In the genomic region with DNA sequence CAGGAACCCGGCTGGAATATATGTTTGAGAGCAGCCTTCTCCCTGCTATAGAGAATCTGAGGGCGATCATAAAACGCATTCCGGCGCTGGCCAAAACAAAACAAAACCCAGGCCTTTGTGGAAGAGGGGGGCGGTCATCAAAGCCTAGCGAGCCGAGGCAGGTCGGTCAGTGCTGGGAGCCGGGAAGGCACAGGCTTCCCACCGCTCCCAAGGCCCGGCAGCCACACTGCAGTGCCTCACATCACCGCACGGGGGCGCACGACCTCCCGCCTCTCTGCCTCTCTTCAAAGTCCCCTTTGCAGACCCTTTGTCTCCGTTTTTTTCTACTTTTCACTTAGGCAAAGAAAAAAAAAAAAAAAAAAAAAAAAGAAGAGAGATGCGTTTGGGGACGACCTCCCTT, we compare ENCODE assay signal across 9 mouse cellular contexts. TPM values are rescaled to one million over a fixed set of nuclear protein-coding genes. Genes with fewer than 3 reads are reported as not detected.
DNase-seq lines count a peak whose midpoint lies in the region; ATAC-seq and TF ChIP-seq lines count a peak whose summit lies in the region.
"Had no signal": no experiment of that assay in that cellular context is flagged by ENCODE, and none has a peak within 500 bp of the region (broad histone marks: within the 10 kb centered on the region; RNA-seq: fewer than 3 reads in every experiment).

No protein-coding gene starts in this region.

- peak; percentile 88 for TF ChIP-seq CTCF in stomach, postnatal 0 days (IDR thresholded peaks at IDR 0.05; ENCODE audit: low read depth)

- H3K27ac ChIP-seq in intestine, embryonic 15.5 days, result no peak overlapping the region
- H3K27ac ChIP-seq in limb, embryonic 11.5 days (replicated peaks; ENCODE audit: low read depth, low read length), result no peak overlapping the region
- no peak overlapping the region for H3K27ac ChIP-seq in midbrain, embryonic 14.5 days (replicated peaks; ENCODE audit: low read depth, low read length)
- H3K27ac ChIP-seq in stomach, postnatal 0 days (replicated peaks), result no peak overlapping the region

- H3K4me1 ChIP-seq in intestine, embryonic 15.5 days (replicated peaks), result 0 out of 2 replicates have a peak, but pooled peaks cover 3% of the 10 kb centered on the region
- H3K4me1 ChIP-seq in limb, embryonic 11.5 days (ENCODE audit: control insufficient read depth, insufficient read depth, low read length), result 0 out of 2 replicates have a peak, but pooled peaks cover 5% of the 10 kb centered on the region
- no peaks in the 10 kb centered on the region for H3K4me1 ChIP-seq in midbrain, embryonic 14.5 days (ENCODE audit: control insufficient read depth, insufficient read depth, low read length)
- no peaks in the 10 kb centered on the region for H3K4me1 ChIP-seq in stomach, postnatal 0 days (replicated peaks; ENCODE audit: control insufficient read depth, insufficient read depth)

- no peak overlapping the region for H3K9ac ChIP-seq in intestine, embryonic 15.5 days
- H3K9ac ChIP-seq in limb, embryonic 11.5 days (ENCODE audit: low read length), result peak overlapping the region; percentile 34; the same call in 1 of the 2 replicates
- H3K9ac ChIP-seq in midbrain, embryonic 14.5 days (replicated peaks; ENCODE audit: low read length), result 0 out of 2 replicates have a peak overlapping the region, but pooled peaks have one; percentile 23
- no peak overlapping the region for H3K9ac ChIP-seq in stomach, postnatal 0 days (ENCODE audit: low read length)

- TF ChIP-seq EP300 in stomach, postnatal 0 days (optimal IDR thresholded peaks at IDR 0.05), result no peak

- ATAC-seq in intestine, embryonic 15.5 days, result peak; percentile 32; the same call in 1 of the 2 replicates
- ATAC-seq in limb, embryonic 11.5 days (ENCODE audit: insufficient number of reproducible peaks, low FRiP score, low TSS enrichment, low read depth), result 0 out of 2 replicates have a peak, but pooled peaks have one; percentile 65
- no peak; the same call in 1 of the 2 replicates for ATAC-seq in midbrain, embryonic 14.5 days (ENCODE audit: low FRiP score, low TSS enrichment)
- peak; percentile 44; the same call in 1 of the 2 replicates for ATAC-seq in stomach, postnatal 0 days (ENCODE audit: low FRiP score, low TSS enrichment)

- 4% methylated on average over 20 of the region's 20 CpGs for WGBS in intestine, embryonic 15.5 days
- 1% methylated on average over 20 of the region's 20 CpGs for WGBS in limb, embryonic 11.5 days
- under 1% methylated on average over 20 of the region's 20 CpGs for whole genome bisulfite sequencing in midbrain, embryonic 14.5 days
- WGBS in stomach, postnatal 0 days, result 5% methylated on average over 20 of the region's 20 CpGs

- H3K4me2 ChIP-seq in intestine, embryonic 15.5 days (replicated peaks), result peak overlapping the region; percentile 18; the same call in 1 of the 2 replicates
- peak overlapping the region; percentile 27; the same call in 1 of the 2 replicates for H3K4me2 ChIP-seq in limb, embryonic 11.5 days (ENCODE audit: low read depth, severe bottlenecking)
- peak overlapping the region; percentile 44 for H3K4me2 ChIP-seq in midbrain, embryonic 14.5 days (ENCODE audit: low read length)
- no peak overlapping the region for H3K4me2 ChIP-seq in stomach, postnatal 0 days (replicated peaks; ENCODE audit: low read depth)

- DNase-seq in adrenal gland, adult (ENCODE audit: inconsistent age in 2 of 2, low spot score in 1 of 2), result peak; percentile 50 to 83
- DNase-seq in adrenal gland, adult 8-10 months, result no peak
- peak; percentile 14 for DNase-seq in cerebellum, adult 9-11 months
- DNase-seq in forelimb bud, embryonic 11.5 days (ENCODE audit: low read depth, low spot score), result peak; percentile 76
- DNase-seq in limb, embryonic 11.5 days (ENCODE audit: low spot score), result peak; percentile 96
- peak; percentile 83 for DNase-seq in midbrain, embryonic 14.5 days
- DNase-seq in stomach, postnatal 0 days (ENCODE audit: low spot score), result peak; percentile 74

- H3K27me3 ChIP-seq in intestine, embryonic 15.5 days (replicated peaks), result no peaks in the 10 kb centered on the region
- no peaks in the 10 kb centered on the region for H3K27me3 ChIP-seq in limb, embryonic 11.5 days (ENCODE audit: control insufficient read depth, insufficient read depth, low read length)
- H3K27me3 ChIP-seq in midbrain, embryonic 14.5 days (ENCODE audit: control insufficient read depth, insufficient read depth, low read length), result no peaks in the 10 kb centered on the region
- no peaks in the 10 kb centered on the region for H3K27me3 ChIP-seq in stomach, postnatal 0 days (ENCODE audit: control insufficient read depth, insufficient read depth, low read length)

- no peak overlapping the region for H3K4me3 ChIP-seq in intestine, embryonic 15.5 days (replicated peaks)
- no peak overlapping the region for H3K4me3 ChIP-seq in limb, embryonic 11.5 days (ENCODE audit: low read depth, low read length)
- no peak overlapping the region for H3K4me3 ChIP-seq in midbrain, embryonic 14.5 days (replicated peaks; ENCODE audit: low read depth, low read length)
- no peak overlapping the region for H3K4me3 ChIP-seq in stomach, postnatal 0 days (ENCODE audit: low read depth, low read length)

- no peaks in the 10 kb centered on the region for H3K36me3 ChIP-seq in intestine, embryonic 15.5 days
- no peaks in the 10 kb centered on the region for H3K36me3 ChIP-seq in limb, embryonic 11.5 days (ENCODE audit: control insufficient read depth, insufficient read depth, low read length)
- no peaks in the 10 kb centered on the region for H3K36me3 ChIP-seq in midbrain, embryonic 14.5 days (ENCODE audit: control insufficient read depth, insufficient read depth, low read length)
- no peaks in the 10 kb centered on the region for H3K36me3 ChIP-seq in stomach, postnatal 0 days (ENCODE audit: control insufficient read depth, insufficient read depth, low read length)

- H3K9me3 ChIP-seq in intestine, embryonic 15.5 days, result no peaks in the 10 kb centered on the region
- no peaks in the 10 kb centered on the region for H3K9me3 ChIP-seq in limb, embryonic 11.5 days (ENCODE audit: control insufficient read depth, low read length)
- no peaks in the 10 kb centered on the region for H3K9me3 ChIP-seq in midbrain, embryonic 14.5 days (ENCODE audit: control insufficient read depth, low read length)
- no peaks in the 10 kb centered on the region for H3K9me3 ChIP-seq in stomach, postnatal 0 days (ENCODE audit: control insufficient read depth, low read length)

RNA-seq across cellular contexts. Expression of a gene that starts 23.8 kb away (rescaled TPM):
- under 1 TPM; 0.16 to 0.37 (median 0.22) TPM for total RNA-seq in adrenal gland, adult 8-10 months (2022)
- 1.3 and 1.7 TPM in 2 replicates for polyA plus RNA-seq in intestine, embryonic 15.5 days (2015; fragmentation: Nextera tagmentation; extraction: Ambion mirVana)
- 4.9 and 6.0 TPM in 2 replicates for polyA plus RNA-seq in limb, embryonic 11.5 days (2014; fragmentation: Nextera tagmentation; extraction: Ambion mirVana)
- polyA plus RNA-seq in midbrain, embryonic 14.5 days (2014; fragmentation: Nextera tagmentation; extraction: Ambion mirVana), result not detected in 2 replicates
- 71.2 and 75.3 TPM in 2 replicates for polyA plus RNA-seq in stomach, postnatal 0 days (2015; fragmentation: Nextera tagmentation; extraction: Ambion mirVana)
- polyA plus RNA-seq: liver, embryonic 16.5 days had no signal

RNA-seq across cellular contexts. Expression of a gene that starts 47.2 kb away (rescaled TPM):
- 10 to 100 TPM; 10.6 to 40.4 (median 26.8) TPM for total RNA-seq in adrenal gland, adult 8-10 months (2022)
- polyA plus RNA-seq in intestine, embryonic 15.5 days (2015; fragmentation: Nextera tagmentation; extraction: Ambion mirVana), result 56.8 and 61.0 TPM in 2 replicates
- 96.4 and 108 TPM in 2 replicates for polyA plus RNA-seq in limb, embryonic 11.5 days (2014; fragmentation: Nextera tagmentation; extraction: Ambion mirVana)
- polyA plus RNA-seq in midbrain, embryonic 14.5 days (2014; fragmentation: Nextera tagmentation; extraction: Ambion mirVana), result 2.3 and 7.9 TPM in 2 replicates
- 30.9 and 31.9 TPM in 2 replicates for polyA plus RNA-seq in stomach, postnatal 0 days (2015; fragmentation: Nextera tagmentation; extraction: Ambion mirVana)

Comparison
In these comparisons a context has a peak if more than half of its experiments do, and no peak if none do; other contexts are left out.
1. H3K9ac ChIP-seq: peak in limb, embryonic 11.5 days (single experiment) and midbrain, embryonic 14.5 days (single experiment); none in intestine, embryonic 15.5 days (single experiment) and stomach, postnatal 0 days (single experiment).
2. RNA of a gene that starts 23.8 kb away (polyA plus RNA-seq): 71.2 to 75.3 TPM in stomach, postnatal 0 days; 4.9 to 6.0 TPM in limb, embryonic 11.5 days, 1.3 to 1.7 TPM in intestine, embryonic 15.5 days and not detected in midbrain, embryonic 14.5 days; every median in the first group is over 10 times any median in the second.